Comparison of ENCODE assay signal across 15 mouse cellular contexts in genomic region chr7:136016918-136017317, GRCm38 (mm10).
DNase-seq lines count a peak whose midpoint lies in the region; ATAC-seq and TF ChIP-seq lines count a peak whose summit lies in the region.
"Had no signal": no experiment of that assay in that cellular context is flagged by ENCODE, and none has a peak within 500 bp of the region (broad histone marks: within the 10 kb centered on the region; RNA-seq: fewer than 3 reads in every experiment).

No protein-coding gene starts in this region.

- no peak overlapping the region for H3K27ac ChIP-seq in heart, embryonic 11.5 days (ENCODE audit: low read depth, low read length)
- peak overlapping the region; percentile 17 to 41; a peak in 2 of 4 replicates for H3K27ac ChIP-seq in heart, embryonic 14.5 days (replicated peaks in 1 of 2; ENCODE audit: control insufficient read depth in 1 of 2, insufficient read depth in 1 of 2, low read depth in 2 of 2, low read length in 2 of 2)
- H3K27ac ChIP-seq in kidney, adult 2 months (ENCODE audit: insufficient read depth, low read depth, low read length), result no peak overlapping the region
- H3K27ac ChIP-seq: embryonic facial prominence, embryonic 12.5 days; kidney, postnatal 0 days; liver, embryonic 13.5 days; midbrain, embryonic 15.5 days; stomach, embryonic 15.5 days had no signal

- DNase-seq in heart, adult 11 months, result peak; percentile 97
- peak; percentile 49 for DNase-seq in heart, adult 8-10 months (ENCODE audit: low spot score)
- DNase-seq in heart, postnatal 4 days, result peak; percentile 82
- DNase-seq in right cerebral cortex, postnatal 14 days, result no peak
- no peak for DNase-seq in kidney, adult 2 months
- DNase-seq: adrenal gland, postnatal 14 days; liver, embryonic 13.5 days had no signal

- TF ChIP-seq CTCF in kidney, adult 2 months (conservative IDR thresholded peaks at IDR 0.05; ENCODE audit: insufficient read depth, insufficient read length, low read depth, low read length), result no peak

- no peak overlapping the region for H3K9ac ChIP-seq in heart, embryonic 11.5 days (ENCODE audit: low read depth, low read length)
- H3K9ac ChIP-seq in heart, embryonic 14.5 days (ENCODE audit: low read length), result no peak overlapping the region
- H3K9ac ChIP-seq: embryonic facial prominence, embryonic 12.5 days; liver, embryonic 13.5 days; midbrain, embryonic 15.5 days; stomach, embryonic 15.5 days had no signal

- H3K4me2 ChIP-seq in heart, embryonic 11.5 days, result no peak overlapping the region
- no peak overlapping the region for H3K4me2 ChIP-seq in heart, embryonic 14.5 days (ENCODE audit: low read length)
- H3K4me2 ChIP-seq: embryonic facial prominence, embryonic 12.5 days; liver, embryonic 13.5 days; midbrain, embryonic 15.5 days; stomach, embryonic 15.5 days had no signal

- no peaks in the 10 kb centered on the region for H3K27me3 ChIP-seq in heart, embryonic 11.5 days (ENCODE audit: control insufficient read depth, insufficient read depth, low read length)
- no peaks in the 10 kb centered on the region for H3K27me3 ChIP-seq in heart, embryonic 14.5 days (ENCODE audit: control insufficient read depth, insufficient read depth, low read length)
- no peaks in the 10 kb centered on the region for H3K27me3 ChIP-seq in kidney, adult 2 months (replicated peaks; ENCODE audit: control insufficient read depth, insufficient read depth, low read length)
- H3K27me3 ChIP-seq: embryonic facial prominence, embryonic 12.5 days; liver, embryonic 13.5 days; midbrain, embryonic 15.5 days; stomach, embryonic 15.5 days had no signal

- H3K36me3 ChIP-seq in heart, embryonic 11.5 days (ENCODE audit: control insufficient read depth, insufficient read depth, low read length), result no peaks in the 10 kb centered on the region
- no peaks in the 10 kb centered on the region for H3K36me3 ChIP-seq in heart, embryonic 14.5 days (ENCODE audit: control insufficient read depth, insufficient read depth, low read length)
- no peaks in the 10 kb centered on the region for H3K36me3 ChIP-seq in kidney, adult 2 months (ENCODE audit: control insufficient read depth, insufficient read depth, low read length)
- H3K36me3 ChIP-seq: embryonic facial prominence, embryonic 12.5 days; liver, embryonic 13.5 days; midbrain, embryonic 15.5 days; stomach, embryonic 15.5 days had no signal

- WGBS in heart, embryonic 11.5 days (ENCODE audit: insufficient replicate concordance), result 52% methylated on average over 8 of the region's 8 CpGs
- WGBS in heart, embryonic 14.5 days, result 23% methylated on average over 8 of the region's 8 CpGs
- WGBS in kidney, adult 2 months, result 85% methylated on average over 8 of the region's 8 CpGs

- TF ChIP-seq POLR2A in kidney, adult 2 months (IDR thresholded peaks at IDR 0.05; ENCODE audit: low read depth, low read length), result no peak

- peaks cover 16% of the 10 kb centered on the region for H3K4me1 ChIP-seq in heart, embryonic 11.5 days (ENCODE audit: control insufficient read depth, insufficient read depth, low read length)
- H3K4me1 ChIP-seq in heart, embryonic 14.5 days (ENCODE audit: control insufficient read depth in 2 of 2, insufficient read depth in 2 of 2, low read length in 2 of 2), result peaks cover 15 to 24% of the 10 kb centered on the region in 2 experiments
- no peaks in the 10 kb centered on the region for H3K4me1 ChIP-seq in kidney, adult 2 months (ENCODE audit: control insufficient read depth, insufficient read depth, low read length)
- H3K4me1 ChIP-seq: embryonic facial prominence, embryonic 12.5 days; liver, embryonic 13.5 days; midbrain, embryonic 15.5 days; stomach, embryonic 15.5 days had no signal

- no peak overlapping the region for H3K4me3 ChIP-seq in heart, embryonic 11.5 days (ENCODE audit: low read depth, low read length)
- H3K4me3 ChIP-seq in heart, embryonic 14.5 days (ENCODE audit: control insufficient read depth in 1 of 2, insufficient read depth in 1 of 2, low read depth in 1 of 2, low read length in 2 of 2), result no peak overlapping the region
- no peak overlapping the region for H3K4me3 ChIP-seq in kidney, adult 2 months (ENCODE audit: insufficient read depth, low read depth, low read length)
- H3K4me3 ChIP-seq: embryonic facial prominence, embryonic 12.5 days; liver, embryonic 13.5 days; midbrain, embryonic 15.5 days; stomach, embryonic 15.5 days had no signal

- no peaks in the 10 kb centered on the region for H3K9me3 ChIP-seq in heart, embryonic 11.5 days (replicated peaks; ENCODE audit: control insufficient read depth, low read length)
- no peaks in the 10 kb centered on the region for H3K9me3 ChIP-seq in heart, embryonic 14.5 days (ENCODE audit: control insufficient read depth, low read length)
- H3K9me3 ChIP-seq: embryonic facial prominence, embryonic 12.5 days; liver, embryonic 13.5 days; midbrain, embryonic 15.5 days; stomach, embryonic 15.5 days had no signal

- no peak for ATAC-seq in heart, embryonic 11.5 days (replicated peaks; ENCODE audit: insufficient number of reproducible peaks, low FRiP score, low TSS enrichment)
- peak; percentile 72 for ATAC-seq in heart, embryonic 14.5 days (ENCODE audit: insufficient number of reproducible peaks, insufficient read depth, low FRiP score, low read depth)
- ATAC-seq: forebrain, embryonic 16.5 days; lung, postnatal 0 days; midbrain, embryonic 15.5 days had no signal

Comparison
In these comparisons a context has a peak if more than half of its experiments do, and no peak if none do; other contexts are left out.
1. H3K27ac ChIP-seq: peak in heart, embryonic 14.5 days (2 of 2); none in heart, embryonic 11.5 days (single experiment) and kidney, adult 2 months (single experiment).
2. DNase-seq: peak in heart, adult 11 months (single experiment), heart, adult 8-10 months (single experiment) and heart, postnatal 4 days (single experiment); none in right cerebral cortex, postnatal 14 days (single experiment) and kidney, adult 2 months (single experiment).